Mouse (Mus musculus) forebrain, embryonic 14.5 days (tissue): ENCODE measurements at regions not wholly inside any gene's neighbourhood (a gene's known extent, or its start where the extent isn't known, plus 50 kb on each side); places are given as distances from the start of the nearest gene placed in this dataset.

ENCODE experiments used
- ATAC-seq: fragments of 200-750 bp; cut with Nextera tagmentation; 2 replicates; pipeline ENCODE4 v1.8.0; 2017; ENCODE audit warnings: mild to moderate bottlenecking, moderate library complexity
- DNase-seq: peaks from one replicate; pipeline ENCODE4 v3.0.0-alpha.2; 2015; ENCODE audit warnings: low spot score
- H3K27ac ChIP-seq: fragments of 300-500 bp; sonication (generic); 2 replicates; pipeline ENCODE4 v1.5.1; 2014; ENCODE audit warnings: low read depth, mild to moderate bottlenecking, control low read depth, low read length, moderate library complexity
- H3K27me3 ChIP-seq: fragments of 300-500 bp; sonication (generic); replicated peaks from 2 replicates; pipeline ENCODE4 v1.6.1; 2014; ENCODE audit warnings: low read length, control low read depth, mixed read lengths; ENCODE audit not compliant: control insufficient read depth, insufficient read depth
- H3K36me3 ChIP-seq: fragments of 300-500 bp; sonication (generic); 2 replicates; pipeline ENCODE4 v1.6.1; 2014; ENCODE audit warnings: low read length, control low read depth; ENCODE audit not compliant: control insufficient read depth, insufficient read depth
- H3K4me1 ChIP-seq: fragments of 300-500 bp; sonication (generic); 2 replicates; pipeline ENCODE4 v1.6.1; 2014; ENCODE audit warnings: antibody characterized with exemption, low read length, control low read depth; ENCODE audit not compliant: control insufficient read depth, insufficient read depth
- H3K4me2 ChIP-seq: fragments of 300-500 bp; sonication (generic); 2 replicates; pipeline ENCODE4 v1.6.1; 2014; ENCODE audit warnings: mild to moderate bottlenecking, control low read depth, low read length
- H3K4me3 ChIP-seq: fragments of 300-500 bp; sonication (generic); 2 replicates; pipeline ENCODE4 v1.5.1; 2014; ENCODE audit warnings: low read depth, low read length, control low read depth
- H3K9ac ChIP-seq: fragments of 300-500 bp; sonication (generic); 2 replicates; pipeline ENCODE4 v1.6.1; 2014; ENCODE audit warnings: mild to moderate bottlenecking, low read length, control low read depth, moderate library complexity
- H3K9me3 ChIP-seq: fragments of 300-500 bp; sonication (generic); replicated peaks from 2 replicates; pipeline ENCODE4 v1.6.1; 2016; ENCODE audit warnings: low read length, control low read depth, mixed read lengths; ENCODE audit not compliant: control insufficient read depth
- WGBS: fragments of 180-500 bp; shearing (Covaris S2); extraction: QIAGEN DNeasy Blood & Tissue Kit; methylation state at CpG from one replicate; pipeline ENCODE4 v1.1.7; 2014; 5-methylcytosine and 5-hydroxymethylcytosine counted together

- DNase-seq (peak; percentile 52), ATAC-seq (peak; percentile 50; the same call in 1 of the 2 replicates)
- Histone ChIP-seq H3K27ac (no peak overlapping the region), H3K9me3 (no peaks in the 10 kb centered on the region), H3K4me2 (no peak overlapping the region), H3K4me1 (peaks cover 8% of the 10 kb centered on the region), H3K27me3 (no peaks in the 10 kb centered on the region), H3K9ac (no peak overlapping the region), H3K36me3 (no peaks in the 10 kb centered on the region), H3K4me3 (no peak overlapping the region)
- WGBS = 16% methylated on average over 7 of the region's 7 CpGs
Observed at GRCm38 (mm10) chr2:178981736-178982502, 460.3 kb upstream of the Cdh4 start.

- no peaks in the 10 kb centered on the region for H3K36me3 ChIP-seq
- no peak overlapping the region for H3K4me2 ChIP-seq
- peaks cover 12% of the 10 kb centered on the region for H3K4me1 ChIP-seq
- no peak for ATAC-seq
- H3K4me3 ChIP-seq = no peak overlapping the region
- no peaks in the 10 kb centered on the region for H3K9me3 ChIP-seq
- H3K27ac ChIP-seq = no peak overlapping the region
- DNase-seq = no peak
- WGBS = 93% methylated on average over 8 of the region's 8 CpGs
- no peaks in the 10 kb centered on the region for H3K27me3 ChIP-seq
- H3K9ac ChIP-seq = no peak overlapping the region
Observed at GRCm38 (mm10) chr2:178983801-178984200, 458.4 kb upstream of the Cdh4 start.

- no peak overlapping the region for H3K4me2 ChIP-seq
- no peak for DNase-seq
- ATAC-seq = 0 out of 2 replicates have a peak, but pooled peaks have one; percentile 16
- H3K36me3 ChIP-seq = no peaks in the 10 kb centered on the region
- H3K27me3 ChIP-seq = no peaks in the 10 kb centered on the region
- H3K4me3 ChIP-seq = no peak overlapping the region
- H3K9me3 ChIP-seq = no peaks in the 10 kb centered on the region
- H3K4me1 ChIP-seq = peaks cover 13% of the 10 kb centered on the region
- H3K27ac ChIP-seq = no peak overlapping the region
- no peak overlapping the region for H3K9ac ChIP-seq
- WGBS = 64% methylated on average over 10 of the region's 10 CpGs
Observed at GRCm38 (mm10) chr2:178987935-178988334, 454.3 kb upstream of the Cdh4 start.

- no peak for ATAC-seq
- peaks cover 13% of the 10 kb centered on the region for H3K4me1 ChIP-seq
- no peak for DNase-seq
- H3K4me2 ChIP-seq = no peak overlapping the region
- no peak overlapping the region for H3K4me3 ChIP-seq
- H3K9ac ChIP-seq = no peak overlapping the region
- H3K36me3 ChIP-seq = no peaks in the 10 kb centered on the region
- no peak overlapping the region for H3K27ac ChIP-seq
- no peaks in the 10 kb centered on the region for H3K27me3 ChIP-seq
- WGBS = 88% methylated on average over 7 of the region's 7 CpGs
- no peaks in the 10 kb centered on the region for H3K9me3 ChIP-seq
Observed at GRCm38 (mm10) chr2:178989291-178989690, 452.9 kb upstream of the Cdh4 start.

- WGBS = 70% methylated on average over 1 of the region's 1 CpGs
- H3K27me3 ChIP-seq = no peaks in the 10 kb centered on the region
- H3K4me3 ChIP-seq = no peak overlapping the region
- H3K9ac ChIP-seq = no peak overlapping the region
- peaks cover 13% of the 10 kb centered on the region for H3K4me1 ChIP-seq
- H3K27ac ChIP-seq = no peak overlapping the region
- no peak overlapping the region for H3K4me2 ChIP-seq
- H3K36me3 ChIP-seq = no peaks in the 10 kb centered on the region
- no peak for DNase-seq
- ATAC-seq = no peak
- no peaks in the 10 kb centered on the region for H3K9me3 ChIP-seq
Observed at GRCm38 (mm10) chr2:178989784-178990183, 452.4 kb upstream of the Cdh4 start.

GRCm38 (mm10) chr2:178990959-178991358, 451.3 kb upstream of the Cdh4 start:
- DNase-seq (no peak), ATAC-seq (no peak)
- H3K9me3 ChIP-seq = no peaks in the 10 kb centered on the region
- no peaks in the 10 kb centered on the region for H3K27me3 ChIP-seq
- no peaks in the 10 kb centered on the region for H3K36me3 ChIP-seq
- H3K4me3 ChIP-seq = no peak overlapping the region
- H3K27ac ChIP-seq = no peak overlapping the region
- WGBS = 90% methylated on average over 4 of the region's 4 CpGs
- peaks cover 11% of the 10 kb centered on the region for H3K4me1 ChIP-seq
- H3K9ac ChIP-seq = no peak overlapping the region
- H3K4me2 ChIP-seq = no peak overlapping the region

- Histone ChIP-seq H3K36me3 (no peaks in the 10 kb centered on the region), H3K4me2 (no peak overlapping the region), H3K9ac (peak overlapping the region; percentile 13; the same call in 1 of the 2 replicates), H3K4me1 (peaks cover 11% of the 10 kb centered on the region), H3K27me3 (no peaks in the 10 kb centered on the region), H3K4me3 (no peak overlapping the region), H3K9me3 (no peaks in the 10 kb centered on the region), H3K27ac (no peak overlapping the region)
- DNase-seq = peak; percentile 59
- peak; percentile 72 for ATAC-seq
- whole genome bisulfite sequencing = 27% methylated on average over 8 of the region's 8 CpGs
Observed at GRCm38 (mm10) chr2:178992334-178993116, 449.7 kb upstream of the Cdh4 start.

GRCm38 (mm10) chr2:178997921-178998320, 444.3 kb upstream of the Cdh4 start:
- DNase-seq = no peak
- no peak for ATAC-seq
- Histone ChIP-seq H3K27me3 (no peaks in the 10 kb centered on the region), H3K36me3 (no peaks in the 10 kb centered on the region), H3K9me3 (no peaks in the 10 kb centered on the region), H3K4me3 (no peak overlapping the region), H3K9ac (no peak overlapping the region), H3K4me2 (no peak overlapping the region), H3K4me1 (peaks cover under 1% of the 10 kb centered on the region; the same call in 1 of the 2 replicates), H3K27ac (no peak overlapping the region)
- WGBS = 67% methylated on average over 2 of the region's 2 CpGs
